Mouse (Mus musculus): ENCODE data around the gene Cenpp. TPM values are rescaled to one million over a fixed set of nuclear protein-coding genes. Genes with fewer than 3 reads are reported as not detected.

Cenpp gene
- polyA plus RNA-seq, 1 experiment from 2014 or later, result 7.0 TPM

GRCm38 (mm10) chr13:49584307-49585005 lies 68.1 kb downstream of the Cenpp start:
- no peak overlapping the region for H3K27ac ChIP-seq
- WGBS, result 89% methylated on average over 8 of the region's 8 CpGs
- H3K9me3 ChIP-seq, result no peaks in the 10 kb centered on the region
- H3K36me3 ChIP-seq, result no peaks in the 10 kb centered on the region
- no peaks in the 10 kb centered on the region for H3K27me3 ChIP-seq
- no peak overlapping the region for H3K4me2 ChIP-seq
- H3K4me1 ChIP-seq (replicated peaks), result no peaks in the 10 kb centered on the region
- no peak for ATAC-seq (ENCODE audit: low FRiP score)
- no peak overlapping the region for H3K9ac ChIP-seq
- H3K4me3 ChIP-seq, result no peak overlapping the region

- H3K27ac ChIP-seq, result no peak overlapping the region
- ATAC-seq (ENCODE audit: low FRiP score), result no peak
- H3K36me3 ChIP-seq, result no peaks in the 10 kb centered on the region
- no peaks in the 10 kb centered on the region for H3K9me3 ChIP-seq
- H3K4me3 ChIP-seq, result no peak overlapping the region
- no peak overlapping the region for H3K4me2 ChIP-seq
- no peaks in the 10 kb centered on the region for H3K27me3 ChIP-seq
- H3K4me1 ChIP-seq (replicated peaks), result no peaks in the 10 kb centered on the region
- no peak overlapping the region for H3K9ac ChIP-seq
These were observed 68.7 kb downstream of the Cenpp start for GRCm38 (mm10) chr13:49583859-49584258.

DNA sequence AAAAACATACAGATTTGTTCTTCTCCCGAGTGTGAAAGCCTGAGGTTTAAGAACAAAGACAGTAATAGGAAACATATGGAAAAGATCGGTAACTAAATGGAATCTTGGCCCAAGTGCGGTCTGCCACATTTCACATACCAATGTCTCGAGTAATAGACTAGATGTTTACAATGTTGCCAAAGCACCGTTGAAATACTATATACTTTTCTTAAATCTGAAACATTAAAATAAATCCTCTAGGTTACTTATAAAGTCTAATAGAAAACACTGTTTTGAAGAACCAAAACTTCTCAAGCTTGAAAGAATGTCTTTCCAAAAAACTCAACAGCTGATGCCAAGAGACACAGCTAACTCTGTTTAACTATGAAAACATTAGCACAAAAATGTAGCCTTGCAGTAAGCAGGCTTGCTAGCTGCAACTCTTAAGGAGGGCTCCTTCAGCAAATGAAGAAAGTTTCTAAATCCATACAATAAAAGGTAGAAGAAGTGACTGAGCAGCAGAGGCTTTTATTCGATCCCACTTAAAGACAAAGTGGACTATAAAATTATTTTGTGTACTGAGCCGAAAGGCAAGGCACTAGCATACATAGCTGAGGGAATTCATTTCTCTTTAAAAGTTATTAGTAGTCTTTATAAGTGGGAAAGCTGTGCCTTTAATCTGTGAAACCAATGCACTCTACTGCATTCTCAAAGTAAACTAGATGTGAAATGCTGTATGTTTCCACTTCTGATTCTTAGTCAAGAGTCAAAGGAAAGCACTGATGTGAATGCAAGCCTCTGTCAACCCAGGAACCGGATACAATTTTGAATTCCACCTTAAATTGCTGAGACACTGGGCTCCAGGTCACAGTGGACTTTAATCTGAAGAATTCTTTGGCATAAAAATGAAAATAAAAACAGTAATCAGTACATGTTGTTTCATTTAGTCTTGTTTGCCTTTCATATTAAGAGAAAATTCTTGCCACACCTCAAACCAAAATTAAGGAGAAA lies 70.7 kb downstream of the Cenpp start, which contains the start of gene Omd:
Omd (plus strand) TSS at position 922 of the 990 bp plus-strand sequence.
- Histone ChIP-seq H3K27me3 (no peaks in the 10 kb centered on the region), H3K4me3 (no peak within 1 kb of the TSS), H3K27ac (no peak within 1 kb of the TSS), H3K9me3 (no peaks in the 10 kb centered on the region), H3K9ac (no peak within 1 kb of the TSS), H3K4me1 (replicated peaks) (no peaks in the 10 kb centered on the region), H3K36me3 (no peaks in the 10 kb centered on the region), H3K4me2 (no peak within 1 kb of the TSS)
- WGBS, result 86% methylated on average over 8 of the region's 8 CpGs
- no peak for ATAC-seq (ENCODE audit: low FRiP score)

GRCm38 (mm10) chr13:49571418-49571817 lies 81.2 kb downstream of the Cenpp start:
- Histone ChIP-seq H3K4me2 (no peak overlapping the region), H3K4me3 (no peak overlapping the region), H3K4me1 (replicated peaks) (no peaks in the 10 kb centered on the region), H3K9me3 (no peaks in the 10 kb centered on the region), H3K9ac (no peak overlapping the region), H3K36me3 (no peaks in the 10 kb centered on the region), H3K27ac (no peak overlapping the region), H3K27me3 (no peaks in the 10 kb centered on the region)
- 94% methylated on average over 2 of the region's 2 CpGs for WGBS
- ATAC-seq (ENCODE audit: low FRiP score), result no peak

DNA sequence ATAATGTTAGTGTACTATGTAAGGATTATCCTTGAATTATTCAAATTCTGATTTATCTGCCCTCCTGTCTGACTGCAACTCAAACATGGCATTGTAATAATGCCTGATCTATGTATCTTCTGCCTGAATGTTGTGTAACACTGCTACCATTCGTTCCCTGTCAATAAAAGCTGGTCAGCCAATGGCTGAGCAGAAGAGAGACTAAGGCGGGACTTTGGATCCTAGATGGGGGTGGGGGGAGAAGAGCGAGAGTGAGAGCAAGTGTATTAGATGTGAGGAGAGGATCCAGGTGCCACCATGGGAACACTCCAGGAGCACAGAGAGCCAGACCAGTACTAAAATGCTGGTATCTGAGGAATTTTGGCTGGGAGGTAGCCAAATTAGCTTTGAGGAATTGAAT lies 82.2 kb downstream of the Cenpp start:
- H3K4me2 ChIP-seq, result no peak overlapping the region
- no peak overlapping the region for H3K4me3 ChIP-seq
- no peaks in the 10 kb centered on the region for H3K9me3 ChIP-seq
- 76% methylated on average over 3 of the region's 3 CpGs for WGBS
- no peak for ATAC-seq (ENCODE audit: low FRiP score)
- no peak overlapping the region for H3K9ac ChIP-seq
- H3K4me1 ChIP-seq (replicated peaks), result no peaks in the 10 kb centered on the region
- H3K27me3 ChIP-seq, result no peaks in the 10 kb centered on the region
- H3K36me3 ChIP-seq, result no peaks in the 10 kb centered on the region
- no peak overlapping the region for H3K27ac ChIP-seq

DNA sequence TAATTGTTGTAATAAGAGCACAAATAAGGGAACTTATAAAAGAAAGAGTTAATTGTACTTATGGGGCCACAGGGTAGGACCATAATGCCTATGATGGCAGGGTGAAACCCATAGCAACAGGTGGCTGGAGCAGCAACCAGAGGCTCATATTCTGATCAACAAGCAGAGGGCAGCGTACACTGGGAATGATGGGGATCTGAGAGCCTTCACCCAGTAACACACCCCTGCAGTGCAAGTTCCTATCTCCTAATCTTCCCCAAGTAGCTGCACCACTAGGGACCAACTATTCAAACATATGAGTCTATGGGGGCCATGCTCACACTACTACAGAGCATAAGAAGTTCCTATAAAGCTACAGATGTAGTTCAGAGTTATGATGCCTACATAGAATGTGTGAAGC lies 88.2 kb downstream of the Cenpp start:
- Histone ChIP-seq H3K4me2 (no peak overlapping the region), H3K27me3 (no peaks in the 10 kb centered on the region), H3K9me3 (no peaks in the 10 kb centered on the region), H3K4me3 (no peak overlapping the region), H3K9ac (no peak overlapping the region), H3K36me3 (no peaks in the 10 kb centered on the region), H3K27ac (no peak overlapping the region), H3K4me1 (replicated peaks) (no peaks in the 10 kb centered on the region)
- ATAC-seq (ENCODE audit: low FRiP score), result no peak
- 89% methylated on average over 1 of the region's 1 CpGs for WGBS

DNA sequence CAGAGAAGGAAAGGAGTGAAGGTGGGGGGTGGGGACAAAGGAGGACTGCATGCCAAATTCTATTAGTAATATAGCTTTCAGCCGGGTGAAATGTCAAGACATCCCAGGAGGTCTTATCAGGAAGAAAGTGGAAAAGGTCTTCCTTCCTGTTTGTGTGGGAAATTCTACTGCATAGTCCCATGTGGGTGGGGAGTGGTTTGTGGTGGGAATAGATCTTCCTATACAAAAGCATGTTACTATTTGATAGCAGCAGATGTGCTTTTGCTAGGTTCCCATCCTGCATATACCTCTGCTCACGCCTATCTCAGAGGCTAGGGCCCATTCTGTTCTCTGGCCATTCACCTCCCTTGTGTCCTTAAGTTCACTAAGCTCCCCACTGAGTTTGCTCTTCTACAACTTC lies 91.7 kb downstream of the Cenpp start:
- no peak for ATAC-seq (ENCODE audit: low FRiP score)
- WGBS, result 60% methylated on average over 2 of the region's 2 CpGs
- H3K4me3 ChIP-seq, result no peak overlapping the region
- no peaks in the 10 kb centered on the region for H3K9me3 ChIP-seq
- 0 out of 2 replicates have a peak, but pooled peaks cover 3% of the 10 kb centered on the region for H3K4me1 ChIP-seq (replicated peaks)
- no peak overlapping the region for H3K27ac ChIP-seq
- no peaks in the 10 kb centered on the region for H3K27me3 ChIP-seq
- H3K4me2 ChIP-seq, result no peak overlapping the region
- no peaks in the 10 kb centered on the region for H3K36me3 ChIP-seq
- H3K9ac ChIP-seq, result no peak overlapping the region

- no peak for ATAC-seq (ENCODE audit: low FRiP score)
- Histone ChIP-seq H3K27me3 (no peaks in the 10 kb centered on the region), H3K4me2 (no peak overlapping the region), H3K9me3 (no peaks in the 10 kb centered on the region), H3K4me3 (no peak overlapping the region), H3K36me3 (no peaks in the 10 kb centered on the region), H3K9ac (no peak overlapping the region), H3K27ac (no peak overlapping the region), H3K4me1 (replicated peaks) (0 out of 2 replicates have a peak, but pooled peaks cover 3% of the 10 kb centered on the region)
- 39% methylated on average over 2 of the region's 2 CpGs for WGBS
These were observed 93.4 kb downstream of the Cenpp start for GRCm38 (mm10) chr13:49559185-49559584.

- ATAC-seq (ENCODE audit: low FRiP score), result no peak
These were observed 95.7 kb downstream of the Cenpp start for GRCm38 (mm10) chr13:49556924-49557323.

GRCm38 (mm10) chr13:49556203-49556602 lies 96.4 kb downstream of the Cenpp start:
- Histone ChIP-seq H3K4me1 (replicated peaks) (0 out of 2 replicates have a peak, but pooled peaks cover 3% of the 10 kb centered on the region), H3K9ac (no peak overlapping the region), H3K4me3 (no peak overlapping the region), H3K4me2 (no peak overlapping the region), H3K27me3 (no peaks in the 10 kb centered on the region), H3K36me3 (no peaks in the 10 kb centered on the region), H3K27ac (no peak overlapping the region), H3K9me3 (no peaks in the 10 kb centered on the region)
- ATAC-seq (ENCODE audit: low FRiP score), result no peak
- 97% methylated on average over 1 of the region's 1 CpGs for WGBS

More at GRCm38 (mm10) chr13:49556924-49557323, 95.7 kb downstream of the Cenpp start:
- 79% methylated on average over 1 of the region's 1 CpGs for WGBS
- Histone ChIP-seq H3K9ac (no peak overlapping the region), H3K4me3 (no peak overlapping the region), H3K4me1 (replicated peaks) (0 out of 2 replicates have a peak, but pooled peaks cover 3% of the 10 kb centered on the region), H3K9me3 (no peaks in the 10 kb centered on the region), H3K4me2 (no peak overlapping the region), H3K36me3 (no peaks in the 10 kb centered on the region), H3K27me3 (no peaks in the 10 kb centered on the region), H3K27ac (no peak overlapping the region)

GRCm38 (mm10) chr13:49554519-49554918 lies 98.1 kb downstream of the Cenpp start:
- Histone ChIP-seq H3K9ac (no peak overlapping the region), H3K4me2 (no peak overlapping the region), H3K36me3 (no peaks in the 10 kb centered on the region), H3K27me3 (no peaks in the 10 kb centered on the region), H3K27ac (no peak overlapping the region), H3K9me3 (no peaks in the 10 kb centered on the region), H3K4me3 (no peak overlapping the region), H3K4me1 (replicated peaks) (0 out of 2 replicates have a peak, but pooled peaks cover 3% of the 10 kb centered on the region)
- ATAC-seq (ENCODE audit: low FRiP score), result no peak
- 80% methylated on average over 5 of the region's 5 CpGs for WGBS

DNA sequence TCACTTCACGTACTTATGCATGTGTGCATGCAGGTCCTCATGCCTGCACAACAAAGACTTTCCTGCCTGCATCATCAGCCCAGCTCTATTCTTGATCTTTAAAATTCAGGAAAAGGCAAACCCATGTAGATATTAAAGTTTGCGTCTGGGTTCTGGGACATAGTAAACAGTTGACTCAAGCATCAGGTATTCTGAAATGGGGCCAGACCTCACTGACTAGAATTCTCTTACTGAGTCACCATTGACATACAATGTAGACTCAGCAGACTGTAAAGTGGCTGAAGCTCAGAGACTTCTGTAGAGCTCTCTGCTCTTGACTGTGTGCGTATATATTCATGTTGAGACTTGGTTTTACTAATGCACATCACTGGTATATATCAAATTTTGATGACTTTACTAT lies 103.0 kb downstream of the Cenpp start:
- no peak overlapping the region for H3K9ac ChIP-seq
- H3K4me3 ChIP-seq, result no peak overlapping the region
- 94% methylated on average over 3 of the region's 3 CpGs for WGBS
- no peak overlapping the region for H3K27ac ChIP-seq
- H3K36me3 ChIP-seq, result no peaks in the 10 kb centered on the region
- H3K27me3 ChIP-seq, result no peaks in the 10 kb centered on the region
- no peaks in the 10 kb centered on the region for H3K9me3 ChIP-seq
- ATAC-seq (ENCODE audit: low FRiP score), result no peak
- no peaks in the 10 kb centered on the region for H3K4me1 ChIP-seq (replicated peaks)
- no peak overlapping the region for H3K4me2 ChIP-seq

All from hindbrain, embryonic 13.5 days (tissue).